Mouse (Mus musculus) fat pad, adult 2 months (tissue): ENCODE measurements around the gene Wwtr1.
A peak's percentile ranks its signal among the peaks of the same experiment; 100 is the strongest.

Experiments
- DNase-seq: peaks from one replicate; pipeline ENCODE4 v3.0.0-alpha.2; 2011; ENCODE audit warnings: low read depth, low spot score; ENCODE audit errors: extremely low read depth

Gene Wwtr1

DNA sequence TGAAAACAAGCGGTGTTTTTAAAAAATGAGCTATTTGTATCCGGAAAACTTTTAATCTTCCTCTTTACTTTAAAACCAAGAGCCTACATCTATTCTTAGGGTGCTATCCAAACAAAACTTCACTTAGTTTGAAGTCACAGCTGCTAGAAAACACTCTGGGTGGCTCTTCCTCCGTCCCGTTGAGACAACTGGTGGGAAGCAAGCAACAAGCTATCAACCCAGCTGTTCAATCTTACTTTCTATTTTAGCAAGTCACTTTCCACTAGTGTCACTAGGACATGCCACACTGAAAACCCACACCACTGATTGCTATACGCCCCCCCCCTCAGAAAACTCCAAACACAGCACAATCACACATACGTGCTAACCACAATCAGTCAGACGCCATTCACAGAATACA, 55.7 kb downstream of the Wwtr1 start:
- no peak for DNase-seq

DNA sequence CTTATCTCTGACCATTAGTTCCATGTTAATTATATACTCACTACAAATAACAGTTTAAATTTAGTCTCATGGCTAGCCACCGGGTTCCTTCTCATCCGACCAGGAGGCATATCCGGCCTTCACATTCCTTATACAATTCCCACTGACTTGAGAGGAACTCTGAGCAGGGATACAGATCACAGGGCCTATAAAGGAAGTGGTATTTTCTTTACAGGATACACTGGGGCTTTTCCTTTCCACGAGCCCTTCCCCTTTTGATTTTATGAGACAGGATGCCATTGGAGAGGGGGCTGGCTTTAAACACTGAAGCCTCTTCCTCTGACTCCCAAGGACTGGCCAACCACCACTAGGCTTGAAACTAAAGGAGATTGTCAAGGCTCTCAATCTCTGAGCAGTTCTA, 59.6 kb downstream of the Wwtr1 start:
- DNase-seq = no peak

DNA sequence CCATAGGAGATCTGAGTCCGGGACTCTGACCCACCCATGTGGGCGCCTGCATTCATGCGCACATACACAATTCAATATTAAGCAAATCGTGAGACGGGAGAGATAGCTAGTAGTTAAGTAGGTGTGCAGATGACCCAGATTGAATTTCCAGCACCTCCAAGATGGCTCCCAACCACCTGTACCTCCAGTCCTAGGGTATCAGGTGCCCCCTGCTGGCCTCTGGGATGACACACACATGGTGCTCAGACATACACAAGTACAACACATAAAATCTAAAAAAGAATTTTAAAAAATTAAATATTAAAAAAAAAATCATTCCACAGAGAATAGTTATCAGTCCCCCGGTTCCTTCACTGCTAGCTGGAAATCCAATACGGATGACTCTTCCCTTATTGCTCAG, 60.7 kb downstream of the Wwtr1 start:
- DNase-seq = no peak

DNA sequence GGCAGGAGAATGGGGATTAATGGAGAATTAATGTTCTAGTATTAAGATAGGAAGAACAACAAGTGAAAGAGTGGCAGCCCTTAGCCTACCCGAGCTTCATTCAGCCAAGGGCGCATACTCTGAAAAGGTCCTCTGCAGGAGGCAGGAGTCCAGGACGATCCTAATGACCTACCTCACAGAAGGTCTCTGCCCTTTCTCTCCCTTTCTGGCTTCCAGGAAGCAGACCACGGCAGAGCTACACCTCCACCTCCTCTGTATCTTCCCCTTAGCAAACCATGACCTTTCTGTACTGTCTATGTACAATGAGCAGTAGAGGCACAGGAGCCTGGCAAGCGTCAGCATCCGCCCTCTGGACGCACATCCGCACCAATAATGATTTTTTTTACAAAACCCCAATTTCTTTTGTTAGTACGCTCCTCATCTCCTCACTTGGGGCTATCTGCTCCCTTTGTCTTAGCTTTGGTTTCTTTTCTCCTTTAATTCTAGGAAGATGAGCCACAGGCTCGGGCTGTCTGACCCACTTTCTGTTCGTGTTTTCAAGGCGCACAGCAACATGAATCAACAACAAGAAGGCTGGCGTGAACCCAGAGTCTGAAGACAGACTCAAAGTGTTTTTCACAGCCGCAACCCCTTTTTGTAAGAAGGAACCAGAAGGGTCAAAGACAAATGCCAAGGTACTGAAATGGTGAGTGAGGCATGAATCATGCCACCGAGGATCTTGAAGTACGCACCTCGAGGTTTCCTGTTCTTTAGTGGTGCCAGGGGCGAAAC, 63.7 kb downstream of the Wwtr1 start:
- DNase-seq = no peak

DNA sequence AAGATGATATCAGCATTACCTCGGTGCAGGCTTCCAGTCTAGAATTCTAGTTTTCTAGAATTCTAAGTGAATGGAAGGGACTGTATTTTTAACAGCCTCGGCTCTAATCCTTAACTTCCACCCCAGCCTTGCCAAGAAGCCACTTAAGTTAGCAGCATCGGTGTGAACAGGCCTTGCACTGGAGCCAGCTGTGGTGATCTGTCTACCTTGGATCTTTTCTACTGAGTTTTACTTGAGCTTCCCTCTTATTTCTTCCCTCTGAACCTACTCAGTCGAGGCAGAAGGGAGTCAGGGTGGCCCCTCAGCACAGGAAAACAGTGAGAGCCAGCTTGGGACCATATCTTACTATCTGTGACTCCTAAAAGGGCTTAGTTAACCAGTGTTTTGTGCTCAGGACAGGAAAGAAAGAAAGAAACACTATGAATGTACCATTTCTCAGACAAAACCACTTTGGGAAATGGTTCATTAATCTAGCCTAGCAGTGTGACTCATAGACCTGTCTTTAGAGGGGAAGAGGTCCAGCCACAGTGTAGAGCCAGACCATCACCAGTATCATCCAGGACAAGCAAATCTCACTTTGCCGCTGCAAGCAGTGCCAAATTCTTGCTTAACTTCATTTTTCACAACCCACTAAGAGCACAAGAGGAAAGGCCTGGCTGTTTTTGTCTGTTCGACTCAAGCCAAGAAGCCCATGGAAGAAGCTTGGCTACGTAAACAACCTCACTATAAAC, 65.6 kb downstream of the Wwtr1 start:
- DNase-seq = peak; percentile 28

DNA sequence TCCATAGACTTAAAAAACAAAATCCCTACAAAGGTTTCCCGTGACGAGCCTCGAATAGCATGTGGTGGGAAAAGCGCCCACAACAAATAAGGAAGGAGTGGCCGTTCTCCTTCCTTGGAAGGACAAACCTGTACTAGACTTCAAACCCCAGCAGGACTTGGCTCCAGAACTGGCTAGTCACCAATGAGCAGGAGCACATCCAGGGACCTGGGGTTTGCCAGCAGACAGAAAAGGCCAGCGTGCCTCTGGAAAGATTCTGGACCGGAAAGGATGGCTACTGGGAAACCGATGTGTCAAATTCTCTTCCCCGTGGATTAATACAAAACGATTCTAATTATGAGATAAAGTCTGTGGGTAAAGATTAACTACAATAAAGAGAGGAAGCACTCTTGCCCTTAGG, 69.7 kb downstream of the Wwtr1 start:
- DNase-seq = no peak

DNA sequence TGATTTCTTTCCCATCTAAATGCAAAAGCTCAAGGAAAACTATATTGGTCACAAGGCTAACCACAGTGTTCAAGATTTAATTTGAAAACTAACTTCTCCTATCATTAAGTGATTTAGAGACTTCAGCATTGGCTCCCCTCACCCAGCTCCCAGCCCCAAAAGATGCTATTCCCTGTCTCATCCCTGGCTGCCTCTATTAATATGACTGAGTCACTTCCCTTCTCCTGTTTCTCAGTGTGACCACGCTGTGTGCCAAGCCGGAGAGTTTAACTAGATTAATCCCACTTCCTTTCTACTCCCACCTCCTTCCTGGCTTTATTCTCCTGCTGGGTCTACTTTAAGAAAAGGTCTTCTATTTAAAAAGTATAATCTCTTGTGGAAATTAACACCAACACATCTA, 71.0 kb downstream of the Wwtr1 start:
- DNase-seq = no peak

DNA sequence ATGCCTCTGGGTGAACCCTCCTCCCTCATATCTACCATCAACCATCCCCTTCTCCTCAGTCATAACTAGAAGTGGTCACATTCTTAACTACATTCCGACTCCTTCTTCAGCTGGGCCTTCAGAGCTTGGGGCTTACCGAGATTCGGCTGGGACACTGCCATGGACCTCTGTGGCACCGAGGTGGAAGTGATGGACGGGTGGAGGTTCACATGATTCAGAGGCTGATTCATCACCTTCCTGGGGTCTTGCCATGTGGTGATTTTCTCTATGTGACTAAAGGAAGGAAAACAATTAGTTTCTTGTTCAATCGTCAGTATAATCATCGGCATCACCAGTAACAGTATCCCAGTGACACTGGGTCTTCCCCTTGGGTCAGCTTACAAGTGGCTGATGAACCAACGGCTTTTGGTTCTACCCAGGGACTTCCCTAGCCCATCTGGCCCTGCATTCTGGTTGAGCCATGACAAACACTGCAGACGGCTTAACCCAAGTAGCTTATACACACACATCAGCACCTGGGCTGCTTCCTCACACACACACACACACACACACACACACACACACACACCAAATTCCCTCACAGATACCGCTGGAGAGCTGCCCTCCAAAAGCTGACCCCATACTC, 74.0 kb downstream of the Wwtr1 start:
- DNase-seq = no peak

DNA sequence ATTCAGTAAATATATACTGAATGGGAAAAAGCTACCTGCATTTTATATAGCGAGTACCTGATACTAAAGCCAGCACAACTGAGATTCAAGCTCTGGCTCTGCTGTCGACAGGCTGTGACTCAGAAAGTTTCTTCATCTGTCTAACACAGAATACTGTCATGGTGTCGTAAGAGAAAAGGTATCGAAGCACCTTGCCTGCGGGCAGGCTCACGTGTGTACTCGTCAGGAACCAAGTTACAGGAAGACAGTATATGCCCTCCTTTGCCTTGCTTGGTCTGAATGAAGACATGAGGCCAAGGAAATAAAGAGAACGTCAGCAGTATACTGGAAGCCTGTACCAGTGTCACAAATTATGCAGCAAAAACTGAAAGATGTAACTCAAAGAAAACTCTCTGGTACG, 74.9 kb downstream of the Wwtr1 start:
- peak; percentile 68 for DNase-seq

DNA sequence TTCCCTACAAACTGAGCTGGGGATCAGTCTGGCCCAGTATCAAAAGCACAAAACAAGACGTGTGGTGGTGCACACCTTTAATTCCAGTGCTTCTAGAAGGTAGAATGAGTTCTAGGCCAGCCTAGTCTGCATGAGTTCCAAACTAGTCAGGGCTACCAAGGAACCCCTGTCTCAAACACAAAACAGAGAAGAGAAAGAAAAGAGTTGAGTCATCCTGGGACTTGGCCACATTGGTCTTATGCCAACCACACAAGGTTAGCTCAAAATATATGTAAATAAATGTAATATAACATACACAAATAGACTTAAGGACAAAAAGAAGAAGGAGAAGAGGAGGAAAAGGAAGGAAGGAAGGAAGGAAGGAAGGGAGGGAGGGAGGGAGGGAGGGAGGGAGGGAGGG, 77.9 kb downstream of the Wwtr1 start:
- DNase-seq = no peak

DNA sequence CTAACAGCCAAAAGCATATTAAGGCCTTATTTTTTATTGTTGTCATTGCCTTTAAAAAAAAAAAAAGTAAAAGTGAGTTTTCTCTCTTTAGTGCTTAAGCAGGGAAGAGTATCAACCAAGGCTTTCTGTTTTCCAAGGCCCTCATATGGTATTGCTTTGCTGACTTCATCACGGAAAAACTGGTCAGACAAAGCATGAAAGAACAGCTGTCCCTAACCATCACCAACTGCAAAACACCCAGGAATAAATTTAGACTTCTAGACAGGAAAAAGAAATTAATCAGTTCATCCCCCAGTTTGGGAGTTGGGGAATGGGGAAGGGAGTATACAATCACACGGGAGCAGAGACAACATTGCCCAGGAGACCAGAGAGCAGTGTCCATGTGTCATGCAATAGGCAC, 79.3 kb downstream of the Wwtr1 start:
- DNase-seq = no peak

DNA sequence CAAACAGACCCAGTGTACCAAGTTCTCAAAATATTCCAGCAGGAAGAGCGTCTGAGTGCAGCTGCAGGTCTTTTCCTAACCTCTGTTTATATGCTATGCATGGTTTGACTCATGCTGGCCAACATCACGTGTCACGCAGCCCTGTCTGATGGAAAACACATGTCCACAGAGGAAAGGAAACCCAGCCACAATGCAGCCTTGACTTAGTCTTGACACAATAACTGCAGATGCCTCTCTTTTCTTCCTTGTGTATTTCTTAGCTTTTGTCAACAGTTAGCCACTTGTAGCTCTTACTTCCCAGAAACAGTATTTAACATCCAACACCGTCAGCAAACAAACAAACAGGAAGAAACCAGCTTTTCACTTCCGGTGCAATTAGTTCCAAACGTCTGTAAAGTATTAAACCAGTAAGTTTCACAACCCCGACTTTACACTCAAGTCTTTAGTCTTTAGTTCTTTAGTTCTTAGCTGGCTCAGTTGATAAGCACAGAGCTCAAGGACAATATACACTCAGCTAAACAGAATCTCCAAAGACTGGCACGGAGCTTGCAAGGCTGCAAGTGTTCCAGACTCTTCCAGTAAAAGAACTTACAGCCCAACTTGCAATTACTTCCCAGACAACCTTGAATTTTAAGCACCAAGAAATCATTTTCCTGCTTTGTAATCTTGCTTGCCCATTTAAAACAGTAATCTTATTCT, 88.1 kb downstream of the Wwtr1 start:
- no peak for DNase-seq

DNA sequence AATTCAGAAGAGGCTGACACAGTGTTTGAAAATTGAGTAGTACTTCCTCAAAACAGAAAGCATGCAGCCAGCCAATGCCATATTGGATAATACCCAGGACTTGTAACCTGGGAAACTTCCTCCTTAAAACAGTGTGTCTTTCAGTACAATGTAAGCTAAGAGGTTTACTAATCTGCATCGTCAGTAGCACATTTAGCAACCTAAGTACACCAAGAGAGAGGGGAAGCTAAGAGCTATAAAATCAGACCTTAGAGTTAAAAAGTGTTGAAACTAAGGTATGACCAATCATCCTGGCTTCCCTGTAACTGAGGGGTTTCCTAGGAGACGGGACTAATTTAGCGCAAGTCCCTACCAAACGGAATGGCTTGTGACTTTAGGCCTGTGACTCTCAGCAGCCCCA, 89.6 kb downstream of the Wwtr1 start:
- DNase-seq = no peak

DNA sequence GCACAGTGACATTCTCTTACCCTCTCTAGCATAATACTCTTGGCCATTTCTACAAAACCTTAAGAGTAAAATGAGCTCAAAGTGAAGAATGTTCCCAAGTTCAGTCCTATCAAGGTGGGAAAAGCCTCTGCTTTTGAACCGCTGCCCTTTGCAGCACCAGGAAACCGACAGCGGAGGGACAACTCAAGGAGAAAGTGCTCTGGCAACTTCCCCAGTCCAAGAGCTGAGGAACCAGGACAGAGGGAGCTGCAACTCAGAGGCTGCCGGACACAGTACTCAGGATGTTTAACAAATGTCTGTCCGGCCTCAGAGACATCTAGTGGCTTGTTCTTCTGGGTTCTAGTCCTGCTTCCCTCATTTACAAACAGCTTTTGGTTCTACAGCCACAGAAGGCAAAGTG, 93.7 kb downstream of the Wwtr1 start:
- no peak for DNase-seq

DNA sequence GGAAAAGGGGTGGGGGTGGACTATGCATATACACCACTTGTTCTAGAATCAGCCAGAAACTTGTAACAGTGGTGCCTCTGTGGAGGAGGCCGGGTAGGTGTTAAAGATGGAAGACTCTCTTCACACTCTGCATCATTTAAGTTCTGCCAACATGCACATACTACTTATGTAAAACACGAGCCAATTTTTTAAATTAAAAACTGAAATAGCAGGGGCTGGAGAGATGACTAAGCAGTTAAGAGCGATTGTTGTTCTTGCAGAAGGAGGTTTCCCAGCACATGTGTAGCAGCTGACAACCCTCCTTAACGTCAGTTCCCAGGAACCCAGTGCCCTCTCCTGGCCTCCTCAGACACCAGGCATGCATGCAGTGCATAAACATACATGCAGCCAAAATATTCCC, 95.1 kb downstream of the Wwtr1 start:
- no peak for DNase-seq

DNA sequence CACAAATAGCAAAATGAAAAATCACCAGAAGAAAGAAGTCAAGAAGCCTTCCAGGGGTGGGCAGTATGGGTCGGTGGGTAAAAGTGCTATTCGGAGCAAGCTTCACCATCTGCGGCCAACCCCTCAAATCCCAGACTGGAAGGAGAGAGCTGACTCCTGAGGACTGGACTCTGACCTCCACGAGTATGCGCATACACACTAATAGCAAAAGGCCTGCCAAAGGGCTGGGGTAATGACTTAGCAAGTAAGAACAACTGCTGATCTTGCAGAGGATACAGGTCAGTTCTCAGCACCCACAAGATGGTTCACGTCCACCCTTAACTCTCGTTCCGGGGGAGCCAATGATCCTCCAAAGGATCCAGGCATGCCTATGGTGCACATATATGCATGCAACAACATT, 101.3 kb downstream of the Wwtr1 start:
- DNase-seq = no peak

DNA sequence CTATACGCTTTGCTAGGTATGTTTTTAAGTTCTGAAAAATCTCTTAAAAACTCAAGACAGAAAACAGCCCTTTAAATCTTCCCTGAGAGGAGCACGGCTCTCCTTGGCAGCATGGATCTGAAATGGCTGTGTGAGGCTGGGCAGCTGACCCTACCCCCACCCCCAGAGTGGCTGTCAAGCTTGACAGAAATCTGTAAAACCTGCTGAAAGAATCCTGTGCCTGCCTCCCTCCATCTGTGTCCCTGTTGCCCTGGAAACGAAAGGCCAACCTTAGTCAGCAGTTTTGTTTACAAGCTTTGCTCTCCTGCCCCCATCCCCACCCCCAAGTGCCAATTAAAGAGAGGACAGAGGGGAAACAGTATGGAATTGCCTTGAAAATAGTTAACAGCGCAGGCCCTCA, 103.3 kb downstream of the Wwtr1 start:
- DNase-seq = no peak

DNA sequence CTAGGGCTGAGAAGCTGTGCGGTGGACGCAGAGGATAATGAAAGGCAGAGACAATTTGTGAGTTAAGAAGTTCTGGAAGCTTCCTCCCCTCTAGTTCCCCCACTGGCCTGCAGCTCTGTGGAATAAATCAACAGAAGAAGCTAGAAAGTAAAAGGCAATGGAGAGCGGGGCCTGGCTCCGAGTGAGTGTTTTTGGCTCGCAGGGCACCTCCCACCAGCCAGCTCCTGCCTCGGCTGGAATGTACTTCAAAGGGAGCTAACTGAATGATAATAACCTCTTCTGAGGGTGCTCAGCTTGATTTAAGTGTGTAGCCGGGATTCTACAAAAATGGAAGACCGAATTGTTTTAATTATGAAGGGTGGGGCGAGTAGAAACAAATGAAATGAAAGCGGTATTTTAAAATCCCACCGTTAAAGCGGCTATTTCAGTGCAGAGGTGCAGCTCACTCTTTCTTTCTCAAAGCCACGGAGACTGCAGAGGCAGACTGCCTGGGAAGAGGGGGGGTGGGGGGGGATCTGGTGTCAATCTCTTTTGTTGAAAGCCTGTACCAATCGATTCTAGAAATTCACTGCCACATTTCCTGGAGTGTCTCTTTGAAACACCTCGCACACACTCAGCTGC, 104.6 kb downstream of the Wwtr1 start:
- DNase-seq = no peak

DNA sequence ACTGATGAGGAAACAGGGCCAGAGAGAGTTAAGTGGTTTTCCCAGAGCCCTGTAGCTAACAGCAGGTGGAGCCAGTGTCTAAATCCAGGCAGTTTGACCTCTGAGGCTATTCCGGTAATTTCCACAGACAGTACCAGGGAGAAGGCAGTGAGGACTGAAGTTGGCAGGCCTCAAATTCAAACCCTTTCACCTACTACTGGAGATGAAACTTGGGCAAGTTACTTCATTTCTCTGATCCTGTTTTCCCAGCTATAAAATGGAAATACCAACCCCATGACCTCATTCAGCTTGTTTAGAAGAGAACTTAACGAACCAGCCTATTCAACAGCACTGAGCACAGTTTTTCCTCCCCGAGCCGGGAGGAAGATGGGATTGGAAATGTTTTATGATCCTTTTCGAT, 105.4 kb downstream of the Wwtr1 start:
- peak; percentile 78 for DNase-seq

DNA sequence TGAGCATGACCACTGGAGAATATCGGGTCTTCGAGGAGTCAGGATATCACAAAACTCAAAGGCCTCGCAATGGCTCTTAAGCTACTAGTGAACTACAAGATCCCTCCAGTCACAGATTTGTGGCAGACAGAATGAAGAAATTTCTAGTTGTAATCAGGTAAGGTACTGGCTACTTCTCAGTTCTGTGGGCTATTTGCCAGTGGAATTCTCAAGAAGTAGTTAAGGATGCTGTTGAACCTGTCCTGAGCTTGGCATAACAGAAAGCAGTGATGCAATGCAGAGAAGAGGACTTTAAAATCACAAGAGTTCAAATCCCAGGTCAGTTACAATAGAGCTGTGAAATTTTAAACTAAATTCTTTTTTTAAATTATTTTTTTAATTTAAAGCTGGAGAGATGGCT, 106.4 kb downstream of the Wwtr1 start:
- peak; percentile 75 for DNase-seq

DNA sequence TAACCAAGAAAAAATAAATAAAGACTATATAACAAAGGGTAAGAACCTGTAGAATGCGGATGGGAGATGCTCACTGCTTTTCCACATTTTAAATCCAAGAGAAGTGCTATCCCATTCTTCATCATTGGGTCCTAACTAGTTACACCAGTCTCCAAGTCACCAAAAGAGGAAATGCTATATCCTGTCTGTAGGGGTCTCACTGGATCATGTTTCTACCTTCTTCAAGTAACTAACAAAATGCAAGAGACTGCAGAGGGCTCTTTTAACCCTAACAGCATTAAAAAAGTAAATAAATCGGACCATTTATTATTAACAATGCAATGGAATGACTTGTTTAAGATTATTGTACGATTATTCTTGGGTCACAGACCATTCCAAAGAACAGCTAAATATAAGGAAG, 109.4 kb downstream of the Wwtr1 start:
- no peak for DNase-seq
